Mouse (Mus musculus) brain, embryonic 14.5 days (tissue): ENCODE measurements around the gene Anapc2.

Experiments
- CTCF ChIP-seq: fragments of 200-500 bp; IDR thresholded peaks from 2 replicates; pipeline ENCODE4 v1.5.1; 2012; ENCODE audit warnings: inconsistent platforms, mild to moderate bottlenecking, moderate library complexity, borderline replicate concordance; ENCODE audit not compliant: insufficient read depth, insufficient read length; ENCODE audit errors: extremely low read depth
- POLR2A ChIP-seq: fragments of 200-500 bp; IDR thresholded peaks from 2 replicates; pipeline ENCODE4 v1.6.1; 2012; ENCODE audit warnings: mild to moderate bottlenecking, inconsistent platforms, borderline replicate concordance; ENCODE audit not compliant: poor library complexity, insufficient read depth, insufficient read length, severe bottlenecking; ENCODE audit errors: extremely low read depth

DNA sequence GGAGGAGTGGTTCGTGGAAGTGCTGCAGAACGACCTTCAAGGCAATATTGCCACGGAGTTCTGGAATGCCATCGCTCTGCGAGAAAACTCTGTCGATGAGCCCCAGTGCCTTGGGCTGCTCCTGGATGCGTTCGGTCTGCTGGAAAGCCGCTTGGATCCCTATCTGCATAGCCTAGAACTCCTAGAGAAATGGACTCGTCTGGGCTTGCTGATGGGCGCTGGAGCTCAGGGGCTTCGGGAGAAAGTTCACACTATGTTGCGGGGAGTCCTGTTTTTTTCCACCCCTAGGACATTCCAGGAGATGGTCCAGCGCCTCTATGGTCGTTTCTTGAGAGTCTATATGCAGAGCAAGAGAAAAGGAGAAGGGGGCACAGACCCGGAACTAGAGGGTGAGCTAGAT is 732 bp downstream of the Anapc2 start:
- TF ChIP-seq CTCF: no peak
- TF ChIP-seq POLR2A: no peak
